Mouse (Mus musculus) lung, adult 2 months (tissue): ENCODE measurements at regions not wholly inside any gene's neighbourhood (a gene's known extent, or its start where the extent isn't known, plus 50 kb on each side); places are given as distances from the start of the nearest gene placed in this dataset.

Source experiments
- DNase-seq: peaks from one replicate; pipeline ENCODE4 v3.0.0; 2022
- H3K4me1 ChIP-seq: fragments of 200-500 bp; 2 replicates; pipeline ENCODE4 v1.6.1; 2011; ENCODE audit warnings: low read length; ENCODE audit not compliant: control insufficient read depth, insufficient read depth
- H3K4me3 ChIP-seq: fragments of 200-500 bp; replicated peaks from 2 replicates; pipeline ENCODE3; 2011; ENCODE audit warnings: low read depth, mild to moderate bottlenecking, control low read depth, low read length; ENCODE audit errors: extremely low read depth
- CTCF ChIP-seq: fragments of 200-500 bp; IDR thresholded peaks from 2 replicates; pipeline ENCODE4 v1.5.1; 2011; ENCODE audit warnings: mild to moderate bottlenecking, low read length, control low read depth; ENCODE audit not compliant: insufficient read depth
- POLR2A ChIP-seq: fragments of 200-500 bp; IDR thresholded peaks from 2 replicates; pipeline ENCODE4 v1.6.1; 2011; ENCODE audit warnings: low read depth, mild to moderate bottlenecking, control low read depth, low read length, borderline replicate concordance; ENCODE audit errors: extremely low read depth
- WGBS: fragments of 180-500 bp; shearing (Covaris S2); methylation state at CpG from one replicate; pipeline ENCODE4 v1.1.7; 2018; 5-methylcytosine and 5-hydroxymethylcytosine counted together

DNA sequence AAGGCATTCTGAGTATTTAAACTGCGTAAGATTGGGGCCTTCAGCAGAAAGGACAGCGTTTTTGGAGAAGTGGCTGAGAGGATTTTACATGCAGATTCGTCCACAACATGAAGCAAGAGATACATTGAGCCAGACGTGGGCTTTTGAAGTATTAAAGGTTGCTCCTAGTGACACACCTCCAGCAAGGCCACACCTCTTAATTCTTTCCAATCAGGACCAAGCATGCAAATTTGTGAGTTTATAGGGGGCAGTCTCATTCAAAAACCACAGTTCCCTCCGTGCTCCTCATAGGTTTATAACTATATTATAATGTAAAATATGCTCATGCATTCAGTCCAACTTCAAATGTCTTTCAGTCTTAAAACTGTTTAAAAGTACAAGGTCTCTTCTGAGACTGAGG, 509.2 kb downstream of the Pdha2 start:
- DNase-seq = no peak

DNA sequence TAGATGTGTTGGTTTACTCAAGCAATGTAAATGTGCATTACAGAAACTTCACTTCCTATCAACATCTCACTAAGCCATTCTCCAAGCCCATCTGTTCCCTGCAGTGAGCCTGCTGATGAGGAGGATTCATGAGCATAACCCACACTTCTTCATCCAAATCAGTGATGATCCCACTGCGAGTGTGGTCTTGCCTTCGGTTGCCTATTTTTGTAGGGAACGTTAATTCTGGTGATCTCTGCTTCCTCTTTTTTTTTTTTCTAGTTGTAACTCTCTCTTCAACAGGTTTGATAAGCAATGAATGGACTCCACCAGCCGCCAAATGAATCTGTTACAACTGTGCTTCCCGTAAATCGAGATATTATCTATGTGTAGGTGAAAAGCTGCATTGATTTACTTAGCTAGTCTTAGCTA, 509.9 kb downstream of the Pdha2 start:
- no peak for DNase-seq
- Histone ChIP-seq H3K4me1 (no peaks in the 10 kb centered on the region), H3K4me3 (no peak overlapping the region)
- TF ChIP-seq CTCF (no peak), POLR2A (no peak)
- WGBS = 78% methylated on average over 6 of the region's 6 CpGs

More for the DNA sequence above, 509.2 kb downstream of the Pdha2 start:
- Histone ChIP-seq H3K4me3 (no peak overlapping the region), H3K4me1 (no peaks in the 10 kb centered on the region)
- 56% methylated on average over 5 of the region's 5 CpGs for WGBS
- TF ChIP-seq CTCF = no peak

DNA sequence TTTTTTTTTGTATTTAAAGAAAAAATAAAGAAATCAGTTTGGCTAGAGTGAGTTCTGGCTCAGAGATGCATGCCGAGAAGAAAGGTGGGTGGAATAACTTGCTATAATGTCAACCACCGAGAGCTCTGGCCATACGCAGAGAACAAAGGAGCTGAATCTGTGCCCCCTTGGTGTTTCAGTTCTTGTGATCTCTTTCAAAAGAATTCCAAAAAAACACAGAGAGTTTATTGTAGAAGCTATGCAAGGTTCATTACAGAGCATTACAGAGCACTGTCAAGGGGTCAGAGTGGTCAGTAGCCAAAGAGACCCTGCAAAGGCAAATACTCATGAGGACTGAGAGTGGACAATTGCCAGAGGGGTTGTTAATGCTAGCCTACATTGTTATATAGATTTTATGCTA, 514.9 kb downstream of the Pdha2 start:
- Histone ChIP-seq H3K4me1 (no peaks in the 10 kb centered on the region), H3K4me3 (no peak overlapping the region)
- DNase-seq = no peak
- 76% methylated on average over 3 of the region's 3 CpGs for WGBS
- no peak for TF ChIP-seq CTCF
- no peak for TF ChIP-seq POLR2A

DNA sequence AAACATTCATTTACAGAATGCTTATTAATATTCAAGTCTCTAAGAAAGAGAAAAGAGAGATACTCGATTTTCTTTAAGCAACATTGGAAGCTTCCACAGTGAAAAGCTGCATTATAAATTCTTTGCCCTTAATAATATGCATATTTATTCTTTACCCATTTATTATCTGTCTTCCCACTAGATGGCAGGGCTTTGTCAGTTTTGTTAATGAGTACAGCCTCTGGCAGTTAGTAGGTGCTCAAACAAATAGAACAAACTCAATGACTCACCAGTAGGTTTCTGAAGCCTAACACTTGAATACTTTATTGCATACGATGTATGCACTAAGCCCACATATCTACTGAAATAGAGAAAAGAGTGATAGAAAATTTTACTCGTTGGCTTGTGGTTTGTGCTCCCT, 529.4 kb downstream of the Pdha2 start:
- no peak for DNase-seq
- H3K4me3 ChIP-seq = no peak overlapping the region
- H3K4me1 ChIP-seq = no peaks in the 10 kb centered on the region
- TF ChIP-seq CTCF = no peak
- TF ChIP-seq POLR2A = no peak
- whole genome bisulfite sequencing = 64% methylated on average over 3 of the region's 3 CpGs

DNA sequence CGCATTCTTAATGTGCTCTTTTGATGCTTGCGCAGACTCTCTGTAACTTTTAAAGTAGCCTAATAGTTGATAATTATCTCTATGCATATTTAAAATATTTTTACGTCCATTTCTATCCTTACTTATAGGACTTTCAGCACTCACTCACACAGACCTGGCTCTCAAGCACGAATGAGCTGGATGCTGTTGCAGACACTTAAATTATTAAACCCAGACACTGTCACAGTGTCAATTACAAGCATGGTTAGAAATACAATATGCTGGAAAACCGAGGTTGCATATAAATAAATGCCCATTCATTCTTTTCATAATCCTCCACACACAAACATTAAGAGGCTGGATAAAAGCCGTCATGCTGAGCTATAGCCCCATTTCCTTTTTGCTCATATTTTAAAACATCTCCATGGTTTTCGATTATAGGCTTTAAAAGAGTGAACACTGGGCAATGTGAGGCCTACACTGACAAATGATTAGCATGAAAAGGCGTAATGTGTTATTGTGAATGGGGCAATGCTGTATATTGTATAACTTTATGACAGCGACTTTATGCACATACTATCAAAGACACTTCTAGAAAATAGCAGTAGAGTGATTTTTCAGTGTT, 566.3 kb downstream of the Pdha2 start:
- no peak for DNase-seq
- H3K4me3 ChIP-seq = no peak overlapping the region
- WGBS = 75% methylated on average over 9 of the region's 9 CpGs
- no peak for TF ChIP-seq CTCF
- TF ChIP-seq POLR2A = no peak
- H3K4me1 ChIP-seq = no peaks in the 10 kb centered on the region

DNA sequence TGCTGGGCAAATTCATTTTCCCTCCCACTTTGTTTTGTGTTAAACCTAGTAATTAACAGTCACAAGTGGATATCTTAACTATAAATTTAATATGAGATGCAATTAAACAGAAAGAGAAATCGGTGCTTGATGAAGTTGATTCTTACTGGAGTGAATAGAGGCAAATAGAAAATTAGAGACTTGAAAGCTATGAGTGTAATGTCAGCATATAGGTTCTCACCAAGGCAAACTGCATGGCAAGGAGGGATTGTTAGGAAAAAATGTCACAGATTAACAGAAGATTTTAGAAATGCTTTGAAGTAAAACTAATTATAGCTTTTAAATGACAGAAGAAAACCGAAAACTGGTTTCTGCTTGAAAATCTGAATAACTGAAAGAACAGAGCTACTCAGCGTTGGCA, 592.3 kb downstream of the Pdha2 start:
- DNase-seq = no peak
- no peak for TF ChIP-seq POLR2A
- no peak for TF ChIP-seq CTCF
- H3K4me3 ChIP-seq = no peak overlapping the region

More for the DNA sequence above, 592.3 kb downstream of the Pdha2 start:
- H3K4me1 ChIP-seq = no peaks in the 10 kb centered on the region
- WGBS = 70% methylated on average over 3 of the region's 3 CpGs
